Mouse (Mus musculus) limb, embryonic 15.5 days (tissue): Measurements from ENCODE around the gene Gm9774. TPM values are rescaled to one million over a fixed set of nuclear protein-coding genes. Genes with fewer than 3 reads are reported as not detected.

ENCODE experiments used
- ATAC-seq: fragments of 200-750 bp; cut with Nextera tagmentation; 2 replicates; pipeline ENCODE4 v1.8.0; 2017; ENCODE audit warnings: low read depth, moderate TSS enrichment; ENCODE audit not compliant: insufficient number of reproducible peaks, low FRiP score, low TSS enrichment
- H3K27ac ChIP-seq: fragments of 300-500 bp; sonication (generic); 2 replicates; pipeline ENCODE4 v1.5.1; 2015; ENCODE audit warnings: moderate library complexity, mild to moderate bottlenecking, inconsistent platforms
- H3K27me3 ChIP-seq: fragments of 300-500 bp; sonication (generic); 2 replicates; pipeline ENCODE4 v1.6.1; 2015; ENCODE audit warnings: inconsistent platforms
- H3K36me3 ChIP-seq: fragments of 300-500 bp; sonication (generic); 2 replicates; pipeline ENCODE4 v1.6.1; 2015; ENCODE audit warnings: inconsistent platforms
- H3K4me1 ChIP-seq: fragments of 300-500 bp; sonication (generic); 2 replicates; pipeline ENCODE4 v1.6.1; 2015; ENCODE audit warnings: inconsistent platforms
- H3K4me2 ChIP-seq: fragments of 300-500 bp; sonication (generic); 2 replicates; pipeline ENCODE4 v1.6.1; 2015; ENCODE audit warnings: mild to moderate bottlenecking, inconsistent platforms
- H3K4me3 ChIP-seq: fragments of 300-500 bp; sonication (generic); 2 replicates; pipeline ENCODE4 v1.5.1; 2015; ENCODE audit warnings: mild to moderate bottlenecking, inconsistent platforms
- H3K9ac ChIP-seq: fragments of 300-500 bp; sonication (generic); 2 replicates; pipeline ENCODE4 v1.6.1; 2015; ENCODE audit warnings: inconsistent platforms
- H3K9me3 ChIP-seq: fragments of 300-500 bp; sonication (generic); 2 replicates; pipeline ENCODE4 v1.6.1; 2016; ENCODE audit warnings: inconsistent platforms
- WGBS: fragments of 180-500 bp; shearing (Covaris S2); methylation state at CpG from one replicate; pipeline ENCODE4 v1.1.7; 2015; 5-methylcytosine and 5-hydroxymethylcytosine counted together
- polyA plus RNA-seq: library from polyadenylated mRNA; unstranded; fragments of >200 nt; fragmentation: Nextera tagmentation; extraction: Ambion mirVana; gene quantifications from 2 replicates; pipeline ENCODE4 v1.2.1, GENCODE M21; 2015

The Gm9774 gene
- 11.5 and 14.4 TPM in 2 replicates for polyA plus RNA-seq

DNA sequence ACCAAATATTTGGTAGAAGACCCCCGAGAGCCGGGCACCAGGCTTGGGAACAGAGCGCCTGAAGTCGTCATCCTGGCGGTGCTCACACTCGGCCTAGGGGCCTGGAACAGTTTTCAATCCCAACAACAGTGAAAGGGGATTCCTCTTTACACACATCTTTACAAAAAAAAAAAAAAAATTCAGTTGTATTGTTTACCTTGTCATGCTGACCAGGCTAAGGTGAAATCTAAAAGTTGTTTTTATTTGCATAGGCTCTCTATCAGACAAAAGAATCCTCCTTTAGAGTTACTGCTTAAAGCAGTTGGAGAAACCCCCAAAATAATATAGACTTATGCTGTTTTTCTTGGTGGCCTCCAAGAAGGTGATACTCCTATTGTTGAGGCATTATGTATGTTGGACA is at the start of gene Gm9774:
TSS of gene Gm9774 (minus strand) at position 101 of the 400 bp plus-strand sequence.
- H3K27ac ChIP-seq: no peak within 1 kb of the TSS
- 89% methylated on average over 6 of the region's 6 CpGs for WGBS
- H3K9me3 ChIP-seq: no peaks in the 10 kb centered on the region
- no peak for ATAC-seq
- H3K9ac ChIP-seq: no peak within 1 kb of the TSS
- H3K4me1 ChIP-seq: no peaks in the 10 kb centered on the region
- H3K4me3 ChIP-seq: no peak within 1 kb of the TSS
- no peaks in the 10 kb centered on the region for H3K27me3 ChIP-seq
- no peak within 1 kb of the TSS for H3K4me2 ChIP-seq
- H3K36me3 ChIP-seq: no peaks in the 10 kb centered on the region

DNA sequence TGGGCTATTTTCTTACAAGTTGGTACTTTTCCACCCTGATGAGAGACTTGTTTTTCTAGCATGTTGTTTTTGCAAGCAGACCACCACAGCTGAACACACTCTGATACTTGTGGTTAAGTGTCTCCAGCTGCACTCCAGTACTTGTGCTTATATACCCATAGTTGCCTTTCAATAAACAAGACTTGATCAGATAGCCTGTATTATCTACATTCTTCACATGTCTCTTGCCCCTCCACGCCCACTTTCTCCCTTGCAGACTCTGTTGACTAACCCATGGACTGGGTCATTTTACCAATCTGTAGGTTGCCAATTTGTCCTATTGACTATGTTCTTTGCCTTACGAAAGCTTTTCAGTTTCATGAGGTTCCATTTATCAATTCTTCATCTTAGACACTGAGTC is 40.9 kb upstream of the Gm9774 start:
- H3K4me3 ChIP-seq: no peak overlapping the region
- H3K4me2 ChIP-seq: no peak overlapping the region
- H3K4me1 ChIP-seq: no peaks in the 10 kb centered on the region
- no peak overlapping the region for H3K27ac ChIP-seq
- no peak overlapping the region for H3K9ac ChIP-seq
- no peaks in the 10 kb centered on the region for H3K27me3 ChIP-seq
- H3K9me3 ChIP-seq: no peaks in the 10 kb centered on the region
- ATAC-seq: no peak
- WGBS: 90% methylated on average over 2 of the region's 2 CpGs
- no peaks in the 10 kb centered on the region for H3K36me3 ChIP-seq

DNA sequence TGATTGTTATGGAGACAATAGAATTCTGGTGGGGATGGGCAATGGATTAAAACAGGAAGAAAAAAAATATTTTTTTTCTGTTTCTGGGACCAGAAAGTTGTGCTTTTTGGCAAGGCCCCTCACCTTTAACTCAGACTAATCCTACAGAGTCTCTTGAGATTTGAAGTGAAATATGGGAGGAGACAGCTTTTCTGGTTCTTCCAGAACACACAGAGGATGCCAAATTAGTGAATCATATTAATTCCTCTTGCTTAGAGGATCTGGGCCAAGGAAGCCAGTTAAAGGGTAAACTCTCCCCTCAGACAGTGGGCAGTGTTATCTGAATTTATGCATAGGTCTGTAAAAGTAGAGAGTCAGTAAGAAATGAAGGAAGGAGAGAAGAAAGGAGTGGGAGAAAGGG is 38.2 kb upstream of the Gm9774 start:
- no peak overlapping the region for H3K27ac ChIP-seq
- no peaks in the 10 kb centered on the region for H3K9me3 ChIP-seq
- H3K4me2 ChIP-seq: no peak overlapping the region
- no peaks in the 10 kb centered on the region for H3K4me1 ChIP-seq
- no peak for ATAC-seq
- no peaks in the 10 kb centered on the region for H3K27me3 ChIP-seq
- H3K4me3 ChIP-seq: no peak overlapping the region
- H3K9ac ChIP-seq: no peak overlapping the region
- no peaks in the 10 kb centered on the region for H3K36me3 ChIP-seq

DNA sequence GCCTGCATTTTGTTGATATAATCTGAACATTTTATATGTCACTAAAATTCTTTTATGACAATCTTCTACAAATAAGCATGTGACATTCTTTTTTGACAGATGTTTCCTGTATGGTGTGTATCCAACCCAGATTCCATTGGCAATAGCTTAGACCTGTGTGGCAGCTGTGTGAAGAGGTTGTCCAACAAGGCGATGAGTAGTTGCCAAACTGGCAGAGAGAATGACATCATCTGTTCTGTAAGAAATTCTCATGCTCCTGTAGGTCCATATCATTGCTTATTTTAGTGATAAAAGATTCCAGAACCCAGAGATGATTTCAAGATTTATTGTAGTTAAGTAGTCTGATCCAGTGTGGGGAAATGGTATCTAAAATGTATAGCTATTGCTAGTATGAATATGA is 37.4 kb upstream of the Gm9774 start:
- H3K36me3 ChIP-seq: no peaks in the 10 kb centered on the region
- H3K27ac ChIP-seq: no peak overlapping the region
- WGBS: 67% methylated on average over 1 of the region's 1 CpGs
- H3K9ac ChIP-seq: no peak overlapping the region
- H3K4me3 ChIP-seq: no peak overlapping the region
- no peaks in the 10 kb centered on the region for H3K4me1 ChIP-seq
- no peak for ATAC-seq
- no peak overlapping the region for H3K4me2 ChIP-seq
- H3K27me3 ChIP-seq: no peaks in the 10 kb centered on the region
- no peaks in the 10 kb centered on the region for H3K9me3 ChIP-seq

DNA sequence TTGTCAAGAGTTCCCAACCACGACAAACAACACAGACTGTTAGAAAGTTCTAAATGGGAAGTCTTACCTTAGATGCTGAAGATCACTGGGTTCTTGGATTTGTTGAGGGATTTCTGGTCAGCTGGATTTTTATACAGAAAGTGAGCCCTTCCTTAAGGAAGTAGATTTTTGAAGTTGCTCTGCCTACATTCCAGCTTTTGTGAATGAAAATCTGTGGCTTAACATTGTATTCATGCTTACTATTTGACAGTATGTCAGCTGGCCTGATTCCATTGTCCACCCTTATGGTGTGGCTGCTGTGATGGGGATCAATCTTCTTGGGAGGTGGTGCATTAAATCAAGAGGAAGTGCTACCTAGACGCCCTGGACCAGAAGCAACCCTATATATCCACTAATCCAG is 29.4 kb upstream of the Gm9774 start, which contains the start of gene Sprr3:
TSS of gene Sprr3 (minus strand) at position 101 of the 400 bp plus-strand sequence.
- Histone ChIP-seq H3K9ac (no peak within 1 kb of the TSS), H3K27ac (no peak within 1 kb of the TSS), H3K36me3 (no peaks in the 10 kb centered on the region), H3K4me3 (no peak within 1 kb of the TSS), H3K9me3 (no peaks in the 10 kb centered on the region), H3K4me2 (no peak within 1 kb of the TSS), H3K27me3 (no peaks in the 10 kb centered on the region), H3K4me1 (no peaks in the 10 kb centered on the region)
- 61% methylated on average over 2 of the region's 2 CpGs for WGBS
- no peak for ATAC-seq

DNA sequence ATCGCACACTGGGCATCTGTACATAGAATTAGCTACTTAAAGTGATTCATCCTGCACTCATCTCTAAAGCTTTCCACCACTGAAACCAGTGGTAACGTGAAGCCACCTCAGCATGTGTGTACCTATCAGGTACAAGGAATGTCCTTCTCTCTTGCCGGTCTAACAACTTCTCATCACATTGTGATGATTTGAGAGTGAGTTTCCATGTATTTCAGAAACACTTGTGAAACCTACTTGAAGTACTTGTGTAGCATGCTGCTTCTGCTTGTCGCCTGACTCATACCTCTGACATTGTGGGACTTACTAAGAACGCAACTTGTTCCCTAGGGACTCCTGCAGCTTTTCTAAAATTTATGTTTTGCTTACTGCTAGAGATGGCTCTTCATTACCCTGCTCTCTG is 25.9 kb upstream of the Gm9774 start:
- H3K4me1 ChIP-seq: no peaks in the 10 kb centered on the region
- ATAC-seq: no peak
- H3K4me3 ChIP-seq: no peak overlapping the region
- no peaks in the 10 kb centered on the region for H3K36me3 ChIP-seq
- H3K9me3 ChIP-seq: no peaks in the 10 kb centered on the region
- no peaks in the 10 kb centered on the region for H3K27me3 ChIP-seq
- no peak overlapping the region for H3K27ac ChIP-seq
- H3K4me2 ChIP-seq: no peak overlapping the region
- WGBS: 85% methylated on average over 5 of the region's 5 CpGs
- H3K9ac ChIP-seq: no peak overlapping the region

DNA sequence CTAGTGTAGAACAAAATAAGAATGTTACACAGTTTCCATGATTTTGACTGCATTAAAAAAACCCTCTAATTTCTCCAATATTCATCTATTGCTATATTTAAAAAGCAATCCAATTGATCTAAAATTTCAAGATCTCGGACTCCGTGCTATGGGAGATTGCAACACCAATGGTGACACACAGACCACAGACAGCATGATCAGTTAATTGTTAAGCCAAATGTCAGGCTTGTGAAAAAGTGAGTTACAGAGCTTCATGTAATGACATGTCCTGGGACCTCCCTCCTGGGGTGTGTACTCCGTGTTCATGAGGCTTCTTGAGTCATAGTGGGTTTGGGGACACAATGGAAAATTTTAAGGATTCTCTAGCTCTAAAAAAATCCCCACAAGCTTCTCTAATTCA is 11.0 kb upstream of the Gm9774 start:
- no peak overlapping the region for H3K4me2 ChIP-seq
- no peaks in the 10 kb centered on the region for H3K36me3 ChIP-seq
- no peaks in the 10 kb centered on the region for H3K9me3 ChIP-seq
- 77% methylated on average over 3 of the region's 3 CpGs for WGBS
- H3K4me1 ChIP-seq: no peaks in the 10 kb centered on the region
- H3K27me3 ChIP-seq: no peaks in the 10 kb centered on the region
- ATAC-seq: no peak
- H3K4me3 ChIP-seq: no peak overlapping the region
- H3K27ac ChIP-seq: no peak overlapping the region
- no peak overlapping the region for H3K9ac ChIP-seq

DNA sequence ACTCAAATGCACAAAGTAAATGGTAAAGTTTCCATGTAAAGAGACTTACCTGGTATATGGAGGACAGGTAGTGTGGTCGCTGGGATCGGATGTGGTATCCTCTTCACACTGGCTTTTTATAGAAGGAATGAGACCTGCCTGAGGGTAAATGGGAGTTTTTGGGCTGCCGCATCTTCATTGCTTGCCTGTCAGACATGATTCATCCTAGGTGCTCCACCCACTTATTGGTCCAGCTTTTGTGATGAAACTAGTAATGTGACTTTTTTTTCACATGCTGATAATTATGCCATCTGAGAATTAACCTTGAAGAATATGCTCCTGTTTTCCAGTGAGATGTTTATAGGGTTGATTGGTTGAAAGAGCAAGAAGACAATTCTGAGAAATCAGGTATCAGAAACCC is 9.5 kb upstream of the Gm9774 start, which contains the start of gene Sprr1b:
TSS of gene Sprr1b (minus strand) at position 101 of the 400 bp plus-strand sequence.
- Histone ChIP-seq H3K4me2 (no peak within 1 kb of the TSS), H3K36me3 (no peaks in the 10 kb centered on the region), H3K27me3 (no peaks in the 10 kb centered on the region), H3K9me3 (no peaks in the 10 kb centered on the region), H3K9ac (no peak within 1 kb of the TSS), H3K4me3 (no peak within 1 kb of the TSS), H3K27ac (no peak within 1 kb of the TSS), H3K4me1 (no peaks in the 10 kb centered on the region)
- 77% methylated on average over 3 of the region's 3 CpGs for WGBS
- ATAC-seq: no peak

DNA sequence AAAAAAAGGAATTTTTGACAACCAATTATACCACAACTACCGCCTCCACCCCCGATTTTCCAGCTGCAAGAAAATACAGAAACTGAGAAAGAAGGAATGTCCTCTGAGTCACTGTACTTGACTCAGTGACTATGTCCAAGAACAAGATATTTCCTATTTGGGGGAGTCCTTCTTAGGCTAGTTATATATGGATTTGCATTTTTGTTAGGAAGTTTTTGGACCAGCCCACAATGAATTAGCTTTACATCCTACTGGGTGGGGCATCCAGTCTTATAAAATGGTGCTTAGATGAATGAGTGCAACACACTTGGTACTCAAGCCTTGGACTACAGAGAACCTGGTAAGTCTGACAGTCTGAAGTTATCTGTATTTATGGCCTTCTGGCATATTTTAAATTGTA is 3.1 kb upstream of the Gm9774 start, which contains the start of gene Sprr2k:
TSS of gene Sprr2k (plus strand) at position 301 of the 400 bp plus-strand sequence.
- Histone ChIP-seq H3K36me3 (no peaks in the 10 kb centered on the region), H3K4me1 (no peaks in the 10 kb centered on the region), H3K27me3 (no peaks in the 10 kb centered on the region), H3K4me2 (no peak within 1 kb of the TSS), H3K9me3 (no peaks in the 10 kb centered on the region), H3K27ac (no peak within 1 kb of the TSS), H3K4me3 (no peak within 1 kb of the TSS), H3K9ac (no peak within 1 kb of the TSS)
- no peak for ATAC-seq
- WGBS: 76% methylated on average over 2 of the region's 2 CpGs

DNA sequence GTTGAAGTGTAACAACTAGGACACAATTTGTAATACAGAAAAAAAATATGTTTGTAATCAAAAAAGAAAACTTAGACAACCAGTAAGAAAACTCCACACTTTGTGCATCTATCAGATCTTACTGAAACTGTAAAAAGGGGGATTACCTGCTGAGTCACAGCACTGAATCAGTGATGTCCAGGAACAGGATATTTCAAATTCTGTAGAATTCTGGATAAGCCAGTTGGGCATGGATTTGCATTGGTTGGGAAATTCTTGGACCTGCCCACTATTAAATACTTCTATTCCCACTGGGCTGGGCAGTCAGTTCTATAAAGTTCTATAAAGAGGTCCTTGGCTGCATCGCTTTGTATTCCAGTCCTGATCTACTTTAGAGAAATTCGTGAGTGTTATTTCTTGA is 11.4 kb downstream of the Gm9774 start, which contains the start of gene Sprr2j-ps:
TSS of gene Sprr2j-ps (plus strand) at position 301 of the 400 bp plus-strand sequence.
- H3K27me3 ChIP-seq: no peaks in the 10 kb centered on the region
- no peak within 1 kb of the TSS for H3K9ac ChIP-seq
- no peak for ATAC-seq
- no peak within 1 kb of the TSS for H3K4me2 ChIP-seq
- no peaks in the 10 kb centered on the region for H3K4me1 ChIP-seq
- WGBS: 82% methylated on average over 2 of the region's 2 CpGs
- no peaks in the 10 kb centered on the region for H3K9me3 ChIP-seq
- no peak within 1 kb of the TSS for H3K4me3 ChIP-seq
- no peaks in the 10 kb centered on the region for H3K36me3 ChIP-seq
- H3K27ac ChIP-seq: no peak within 1 kb of the TSS

DNA sequence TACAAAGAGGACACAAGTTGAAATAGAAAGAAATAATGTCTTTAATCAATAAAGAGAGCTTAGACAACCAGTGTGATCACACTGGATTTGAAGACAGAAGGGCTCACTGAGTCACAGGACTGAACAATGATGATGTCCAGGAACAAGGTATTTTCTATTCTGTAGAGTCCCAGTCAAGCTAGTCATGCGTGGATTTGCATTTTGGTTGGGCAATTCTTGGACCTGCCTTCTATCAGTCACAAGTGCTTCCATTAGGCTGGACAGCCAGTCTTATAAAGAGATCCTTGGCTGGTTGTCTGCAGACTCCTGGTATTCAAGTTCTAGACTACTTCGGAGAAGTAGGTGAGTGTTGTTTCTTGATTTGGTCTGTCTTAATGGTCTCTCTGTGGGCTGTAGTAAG is 21.5 kb downstream of the Gm9774 start, which contains the start of gene Sprr2i:
TSS of gene Sprr2i (plus strand) at position 301 of the 400 bp plus-strand sequence.
- Histone ChIP-seq H3K9ac (no peak within 1 kb of the TSS), H3K4me2 (no peak within 1 kb of the TSS), H3K4me1 (no peaks in the 10 kb centered on the region), H3K36me3 (no peaks in the 10 kb centered on the region), H3K27ac (no peak within 1 kb of the TSS), H3K4me3 (no peak within 1 kb of the TSS), H3K9me3 (no peaks in the 10 kb centered on the region), H3K27me3 (no peaks in the 10 kb centered on the region)
- ATAC-seq: no peak
- WGBS: 96% methylated on average over 2 of the region's 2 CpGs

DNA sequence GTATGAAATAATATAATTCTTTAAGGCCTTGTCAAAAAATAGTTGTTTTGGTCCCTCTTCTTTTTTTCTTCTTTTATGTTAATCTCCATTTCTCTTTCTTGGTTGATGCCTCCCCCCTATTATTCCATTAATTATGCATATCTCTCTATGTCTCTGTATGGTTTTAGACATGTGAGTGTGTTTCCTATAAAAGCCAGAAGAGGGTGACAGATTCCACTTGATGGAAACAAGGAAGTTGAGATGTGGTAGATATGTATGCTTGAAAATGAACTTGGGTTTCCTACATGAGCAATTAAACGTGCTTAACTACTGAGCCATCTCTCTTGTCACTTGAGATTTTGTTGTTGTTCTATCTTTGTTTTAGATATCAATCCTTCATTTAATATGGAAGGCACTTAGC is 34.9 kb downstream of the Gm9774 start:
- ATAC-seq: no peak
- Histone ChIP-seq H3K9me3 (no peaks in the 10 kb centered on the region), H3K36me3 (no peaks in the 10 kb centered on the region), H3K27ac (no peak overlapping the region), H3K9ac (no peak overlapping the region), H3K27me3 (no peaks in the 10 kb centered on the region), H3K4me2 (no peak overlapping the region), H3K4me3 (no peak overlapping the region), H3K4me1 (no peaks in the 10 kb centered on the region)
- WGBS: 43% methylated on average over 1 of the region's 1 CpGs

DNA sequence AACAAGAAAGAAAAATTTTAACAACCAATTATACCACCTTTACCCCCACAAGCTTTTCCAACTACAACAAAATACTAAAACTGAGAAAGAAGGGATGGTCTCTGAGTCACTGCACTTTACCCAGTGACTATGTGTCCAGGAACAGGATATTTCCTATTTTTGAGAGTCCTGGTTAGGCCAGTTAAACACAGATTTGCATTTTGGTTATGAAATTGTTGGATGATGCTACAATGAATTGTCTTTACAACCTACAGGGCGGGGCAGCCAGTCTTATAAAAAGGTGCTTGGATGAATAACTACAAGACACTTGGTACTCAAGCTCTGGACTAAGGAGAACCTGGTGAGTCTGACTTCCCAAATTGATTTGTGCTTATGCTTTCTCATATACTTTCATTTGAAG is 43.8 kb downstream of the Gm9774 start, which contains the start of gene Sprr2h:
TSS of gene Sprr2h (plus strand) at position 301 of the 400 bp plus-strand sequence.
- no peaks in the 10 kb centered on the region for H3K36me3 ChIP-seq
- WGBS: 79% methylated on average over 1 of the region's 1 CpGs
- H3K27ac ChIP-seq: no peak within 1 kb of the TSS
- H3K4me3 ChIP-seq: no peak within 1 kb of the TSS
- no peaks in the 10 kb centered on the region for H3K9me3 ChIP-seq
- no peaks in the 10 kb centered on the region for H3K27me3 ChIP-seq
- no peak for ATAC-seq
- no peaks in the 10 kb centered on the region for H3K4me1 ChIP-seq
- H3K4me2 ChIP-seq: no peak within 1 kb of the TSS
- H3K9ac ChIP-seq: no peak within 1 kb of the TSS
